Mouse (Mus musculus) embryonic stem cell, embryonic (primary cell): ENCODE measurements around the gene Ntng1.

Source experiments
- CTCF ChIA-PET, 4 experiments: fragments of 300-600 bp in 2 of 4; fragments of 350-600 bp in 2 of 4; sonication (Branson Sonifier 250); formaldehyde crosslinking; loops; one replicate each; lab custom pipeline; 2022; ENCODE audit warnings: inconsistent platforms in 2 of 4; lab: Charles Lee
- POLR2A ChIA-PET, 4 experiments: fragments of 300-600 bp in 2 of 4; fragments of 350-600 bp in 2 of 4; sonication (Branson Sonifier 250); formaldehyde crosslinking; loops; one replicate each; lab custom pipeline; 2022; ENCODE audit warnings: antibody characterized with exemption in 4 of 4, inconsistent platforms in 1 of 4; lab: Charles Lee

The Ntng1 gene

GRCm38 (mm10) chr3:109740466-109741102 lies 403.2 kb downstream of the Ntng1 start:
- ChIA-PET POLR2A (no interaction called here), CTCF (no interaction called here)

- ChIA-PET POLR2A (no interaction called here), CTCF (no interaction called here)
Observed at GRCm38 (mm10) chr3:109732327-109733182, 411.3 kb downstream of the Ntng1 start.

- CTCF ChIA-PET, result no interaction called here
- POLR2A ChIA-PET, result no interaction called here
Observed at GRCm38 (mm10) chr3:109731592-109732230, 412.1 kb downstream of the Ntng1 start.
